Mouse (Mus musculus) brown adipose tissue, adult 24 weeks (tissue): ENCODE measurements around the gene Atl2. TPM values are rescaled to one million over a fixed set of nuclear protein-coding genes. Genes with fewer than 3 reads are reported as not detected.

ENCODE experiments used
- H3K27ac ChIP-seq: fragments of 200-500 bp; replicated peaks from 2 replicates; pipeline ENCODE4 v1.5.1; 2012; ENCODE audit warnings: low read depth, mild to moderate bottlenecking, low read length
- H3K4me1 ChIP-seq: fragments of 200-500 bp; 2 replicates; pipeline ENCODE4 v1.6.1; 2012; ENCODE audit warnings: low read length, mixed read lengths; ENCODE audit not compliant: control insufficient read depth, insufficient read depth, insufficient read length
- H3K4me3 ChIP-seq: fragments of 200-500 bp; 2 replicates; pipeline ENCODE4 v1.5.1; 2012; ENCODE audit warnings: low read depth, mild to moderate bottlenecking, low read length, moderate library complexity; ENCODE audit not compliant: insufficient read depth
- polyA plus RNA-seq: library from polyadenylated mRNA; stranded (reverse); fragments of >200 nt; gene quantifications from 2 replicates; pipeline ENCODE4 v1.2.4, GENCODE M21; 2012; ENCODE audit not compliant: missing spikeins, insufficient read depth, insufficient read length

The Atl2 gene
- polyA plus RNA-seq, 1 experiment, result 38.1 TPM

GRCm38 (mm10) chr17:79817995-79818394 is 77.9 kb downstream of the Atl2 start:
- H3K4me1 ChIP-seq, result peaks cover 3% of the 10 kb centered on the region; the same call in 1 of the 2 replicates
- no peak overlapping the region for H3K27ac ChIP-seq
- no peak overlapping the region for H3K4me3 ChIP-seq

GRCm38 (mm10) chr17:79817551-79817950 is 78.4 kb downstream of the Atl2 start:
- peaks cover 3% of the 10 kb centered on the region; the same call in 1 of the 2 replicates for H3K4me1 ChIP-seq
- no peak overlapping the region for H3K4me3 ChIP-seq
- no peak overlapping the region for H3K27ac ChIP-seq

- no peak overlapping the region for H3K27ac ChIP-seq
- no peak overlapping the region for H3K4me3 ChIP-seq
- H3K4me1 ChIP-seq, result peaks cover 3% of the 10 kb centered on the region; the same call in 1 of the 2 replicates
Observed at GRCm38 (mm10) chr17:79816896-79817295, 79.0 kb downstream of the Atl2 start.

- no peaks in the 10 kb centered on the region for H3K4me1 ChIP-seq
- H3K27ac ChIP-seq, result no peak overlapping the region
- no peak overlapping the region for H3K4me3 ChIP-seq
Observed at GRCm38 (mm10) chr17:79810421-79810820, 85.5 kb downstream of the Atl2 start.

GRCm38 (mm10) chr17:79809491-79810316 is 86.2 kb downstream of the Atl2 start:
- no peaks in the 10 kb centered on the region for H3K4me1 ChIP-seq
- H3K4me3 ChIP-seq, result no peak overlapping the region
- H3K27ac ChIP-seq, result no peak overlapping the region

GRCm38 (mm10) chr17:79807237-79807930 is 88.5 kb downstream of the Atl2 start:
- no peaks in the 10 kb centered on the region for H3K4me1 ChIP-seq
- H3K4me3 ChIP-seq, result no peak overlapping the region
- H3K27ac ChIP-seq, result no peak overlapping the region

GRCm38 (mm10) chr17:79804747-79805146 is 91.2 kb downstream of the Atl2 start:
- no peaks in the 10 kb centered on the region for H3K4me1 ChIP-seq
- H3K27ac ChIP-seq, result no peak overlapping the region
- no peak overlapping the region for H3K4me3 ChIP-seq

- Histone ChIP-seq H3K4me3 (no peak overlapping the region), H3K27ac (no peak overlapping the region), H3K4me1 (peaks cover 3% of the 10 kb centered on the region; the same call in 1 of the 2 replicates)
Observed at GRCm38 (mm10) chr17:79802056-79802455, 93.9 kb downstream of the Atl2 start.

GRCm38 (mm10) chr17:79798831-79799230 is 97.1 kb downstream of the Atl2 start:
- H3K27ac ChIP-seq, result no peak overlapping the region
- peaks cover 3% of the 10 kb centered on the region; the same call in 1 of the 2 replicates for H3K4me1 ChIP-seq
- H3K4me3 ChIP-seq, result no peak overlapping the region

Other genes starting within 250 kb of the Atl2 start
- 3.0 and 3.1 TPM in 2 replicates for gene Cyp1b1, start 181.1 kb downstream of the Atl2 start, polyA plus RNA-seq
- 15.9 and 22.5 TPM in 2 replicates for gene Hnrnpll, start 166.2 kb upstream of the Atl2 start, polyA plus RNA-seq
- gene Galm, start 231.3 kb upstream of the Atl2 start, polyA plus RNA-seq, result 61.2 and 63.9 TPM in 2 replicates